Mouse (Mus musculus) gastrocnemius, postnatal 25 days (tissue): ENCODE results near the gene AI464131. TPM values are rescaled to one million over a fixed set of nuclear protein-coding genes. Genes with fewer than 3 reads are reported as not detected.

ENCODE experiments used
- DNase-seq: peaks from one replicate; pipeline ENCODE4 v3.0.0; 2022
- long read RNA-seq, 2 experiments: library from polyadenylated mRNA; stranded (forward); transcript quantifications; one replicate each; pipeline ENCODE4 v2.0.0; 2021
- total RNA-seq, 2 experiments: library from RNA; stranded (reverse); gene quantifications; 1 replicate in 1 of 2; 2 replicates in 1 of 2; pipeline ENCODE4 v1.2.3; 2021

AI464131 gene
- 10 to 100 TPM; 59.5 to 75.2 TPM for total RNA-seq
- long read RNA-seq, experiment 1, full-length matches to known transcripts: 12 of 32 reads
- long read RNA-seq, experiment 1, partial matches to known transcripts: 0 of 32 reads
- long read RNA-seq, experiment 1, other reads (novel, unspliced or antisense): 20 of 32 reads
- long read RNA-seq, experiment 2, full-length matches to known transcripts: 51 of 81 reads
- long read RNA-seq, experiment 2, partial matches to known transcripts: 0 of 81 reads
- long read RNA-seq, experiment 2, other reads (novel, unspliced or antisense): 30 of 81 reads

GRCm38 (mm10) chr4:41502986-41503412 lies at the start of gene AI464131:
Gene AI464131, minus strand, starts transcription at chr4:41503076.
- DNase-seq: peak; percentile 99

- peak; percentile 67 for DNase-seq
These were observed 49.7 kb upstream of the AI464131 start for GRCm38 (mm10) chr4:41552529-41552928.

GRCm38 (mm10) chr4:41547086-41547485 lies 44.2 kb upstream of the AI464131 start:
- DNase-seq: no peak

- peak; percentile 10 for DNase-seq
These were observed 43.1 kb upstream of the AI464131 start for GRCm38 (mm10) chr4:41545985-41546384.

- no peak for DNase-seq
These were observed 39.3 kb upstream of the AI464131 start for GRCm38 (mm10) chr4:41542136-41542535.

- no peak for DNase-seq
These were observed 32.0 kb upstream of the AI464131 start for GRCm38 (mm10) chr4:41534866-41535265.

GRCm38 (mm10) chr4:41532420-41532819 lies 29.5 kb upstream of the AI464131 start:
- no peak for DNase-seq

- DNase-seq: peak; percentile 83
These were observed 25.1 kb upstream of the AI464131 start for GRCm38 (mm10) chr4:41527996-41528395.

- no peak for DNase-seq
These were observed 24.2 kb upstream of the AI464131 start for GRCm38 (mm10) chr4:41527076-41527475.

- no peak for DNase-seq
These were observed 23.7 kb upstream of the AI464131 start for GRCm38 (mm10) chr4:41526553-41526952.

- no peak for DNase-seq
These were observed 22.0 kb upstream of the AI464131 start for GRCm38 (mm10) chr4:41524829-41525228.

GRCm38 (mm10) chr4:41523839-41524238 lies 21.0 kb upstream of the AI464131 start:
- no peak for DNase-seq

GRCm38 (mm10) chr4:41522788-41523187 lies 19.9 kb upstream of the AI464131 start:
- no peak for DNase-seq

- no peak for DNase-seq
These were observed 19.3 kb upstream of the AI464131 start for GRCm38 (mm10) chr4:41522136-41522535.

GRCm38 (mm10) chr4:41520641-41521040 lies 17.8 kb upstream of the AI464131 start:
- DNase-seq: no peak

- no peak for DNase-seq
These were observed 16.3 kb upstream of the AI464131 start for GRCm38 (mm10) chr4:41519195-41519594.

- no peak for DNase-seq
These were observed 15.5 kb upstream of the AI464131 start for GRCm38 (mm10) chr4:41518349-41518748.

GRCm38 (mm10) chr4:41517233-41517632 lies 14.4 kb upstream of the AI464131 start, which contains the start of gene 1110017D15Rik:
Gene 1110017D15Rik, minus strand, starts transcription at chr4:41517333.
- no peak for DNase-seq

GRCm38 (mm10) chr4:41513714-41514113 lies 10.8 kb upstream of the AI464131 start:
- DNase-seq: no peak

GRCm38 (mm10) chr4:41513309-41513708 lies 10.4 kb upstream of the AI464131 start:
- no peak for DNase-seq

- no peak for DNase-seq
These were observed 5.1 kb upstream of the AI464131 start for GRCm38 (mm10) chr4:41507998-41508397.

- DNase-seq: no peak
These were observed 4.5 kb upstream of the AI464131 start for GRCm38 (mm10) chr4:41507326-41507924.

- DNase-seq: peak; percentile 85
These were observed 4.0 kb upstream of the AI464131 start for GRCm38 (mm10) chr4:41506906-41507305.

- DNase-seq: peak; percentile 50
These were observed 3.3 kb upstream of the AI464131 start for GRCm38 (mm10) chr4:41506156-41506555.
